Mouse (Mus musculus) E14TG2a.4 (cell line): ENCODE results near the gene Acap3.

Source experiments
- CTCF ChIP-seq: conservative IDR thresholded peaks from 2 replicates; pipeline ENCODE4 v1.5.1; 2014; ENCODE audit warnings: low read length
- POU5F1 ChIP-seq: IDR thresholded peaks from 2 replicates; pipeline ENCODE4 v1.6.1; 2014; ENCODE audit warnings: low read length, borderline replicate concordance

- TF ChIP-seq CTCF (no peak), POU5F1 (no peak)
These were observed 38.2 kb upstream of the Acap3 start for GRCm38 (mm10) chr4:155853421-155853820.
